Mouse (Mus musculus): ENCODE data around the gene Coa7. TPM values are rescaled to one million over a fixed set of nuclear protein-coding genes. Genes with fewer than 3 reads are reported as not detected.

The Coa7 gene
- polyA plus RNA-seq (2012; ENCODE audit: low replicate concordance) = 0.79 and 5.2 TPM in 2 replicates

DNA sequence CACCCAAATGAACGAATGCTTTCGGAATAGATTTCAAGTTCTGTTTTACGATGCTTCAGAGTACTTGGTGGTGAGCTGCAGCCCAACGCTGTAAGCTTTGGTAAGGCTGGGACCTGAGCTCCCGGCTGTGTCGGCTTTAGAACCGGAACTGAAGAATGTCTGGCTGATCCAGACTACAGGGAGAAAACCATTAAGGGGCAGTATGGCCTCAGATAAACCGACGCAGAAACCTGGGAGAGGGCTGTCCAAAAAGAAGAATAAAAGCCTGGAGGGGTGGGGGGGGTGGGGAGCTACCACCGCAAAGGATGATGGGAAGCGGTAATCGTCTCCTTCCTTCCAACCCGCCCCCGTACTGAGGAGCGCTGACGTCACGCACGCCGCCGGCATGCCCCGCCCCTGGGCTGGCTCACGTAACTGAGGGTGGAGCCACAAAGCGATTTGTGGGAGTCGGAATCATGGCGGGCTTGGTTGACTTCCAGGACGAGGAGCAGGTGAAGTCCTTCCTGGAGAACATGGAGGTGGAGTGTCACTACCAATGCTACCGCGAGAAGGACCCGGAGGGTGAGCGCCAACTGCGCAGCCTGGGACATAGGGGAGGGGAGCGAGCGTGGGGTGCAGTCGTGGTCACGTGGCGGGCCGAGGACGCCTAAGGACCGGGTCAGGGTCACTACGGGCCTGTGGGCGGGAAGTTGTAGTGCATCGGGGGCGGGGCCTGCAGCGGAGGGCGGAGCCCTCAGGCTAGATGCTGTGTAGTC, at the start of gene Coa7:
Gene Coa7 (plus strand): TSS at position 411 of the 755 bp plus-strand sequence.

DNA sequence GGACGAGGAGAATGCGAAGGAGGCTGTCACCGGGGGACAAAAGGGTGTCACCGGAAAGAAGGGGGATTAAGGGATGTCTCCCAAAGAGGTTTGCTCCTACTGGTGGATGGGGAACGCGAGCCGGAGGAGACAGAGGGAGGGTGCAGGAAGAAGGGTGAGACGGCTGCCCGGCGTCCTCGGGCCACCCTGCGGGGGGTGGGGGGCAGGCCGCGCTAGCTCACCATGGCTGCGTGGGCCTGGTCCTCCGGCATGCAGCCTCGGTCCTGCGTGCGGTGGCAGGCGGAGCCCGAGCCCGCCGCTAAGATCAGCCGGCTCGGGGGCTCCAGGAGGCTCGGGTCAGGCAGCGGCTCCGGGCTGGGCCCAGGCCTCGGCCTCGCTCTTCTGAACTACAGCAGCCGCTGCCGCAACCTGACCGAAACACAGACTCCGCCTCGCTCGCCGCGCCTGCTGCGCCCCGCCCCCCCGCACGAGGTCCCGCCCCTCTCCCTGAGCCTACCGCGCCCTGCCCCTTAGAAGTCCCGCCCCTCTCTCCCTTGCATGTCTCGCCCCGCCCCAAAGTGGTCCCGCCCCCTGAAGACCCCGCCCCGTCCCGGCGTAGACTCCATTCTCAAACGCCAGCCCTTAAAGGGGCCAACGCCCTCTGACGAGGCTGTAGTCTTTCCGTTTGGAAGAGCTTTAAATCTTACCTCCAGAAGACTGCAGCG, 27.1 kb upstream of the Coa7 start, which contains the start of gene Zyg11b:
Gene Zyg11b (minus strand): TSS at position 427 of the 704 bp plus-strand sequence.

DNA sequence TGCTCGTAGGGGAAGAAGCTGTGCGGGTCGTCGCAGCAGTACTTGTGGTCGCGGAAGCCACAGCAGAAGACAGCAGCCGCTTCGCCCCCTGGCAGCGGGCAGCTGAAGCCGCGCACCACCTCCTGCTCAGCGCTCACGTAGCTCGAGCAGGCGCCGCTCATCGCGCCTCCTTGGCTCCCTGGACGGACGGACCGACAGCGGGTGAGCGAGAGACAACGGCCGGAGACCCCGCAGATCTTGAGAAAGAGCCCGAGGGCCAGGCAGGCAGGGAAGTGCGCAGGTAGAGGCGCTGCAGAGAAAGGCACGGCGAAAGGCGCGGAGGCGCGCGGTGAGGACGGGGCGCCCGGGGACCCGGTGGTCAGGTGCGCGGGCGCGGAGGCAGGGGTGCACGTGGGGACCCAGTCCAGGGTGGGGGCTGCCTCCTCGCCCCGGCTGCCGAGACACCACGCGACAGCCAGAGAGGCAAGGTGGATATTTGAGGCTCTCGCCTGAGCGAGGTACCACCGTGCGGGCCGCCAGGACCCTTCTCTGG, 55.3 kb downstream of the Coa7 start, which contains the start of gene Shisal2a:
Gene Shisal2a (minus strand): TSS at position 167 of the 532 bp plus-strand sequence.

Other genes starting within 250 kb of the Coa7 start
- gene Podn, start 231.7 kb upstream of the Coa7 start, polyA plus RNA-seq (2012; ENCODE audit: low replicate concordance) = 0.09 and 0.16 TPM in 2 replicates
- 28.4 and 92.1 TPM in 2 replicates for gene Scp2, start 183.1 kb upstream of the Coa7 start, polyA plus RNA-seq (2012; ENCODE audit: low replicate concordance)
- gene Echdc2, start 162.7 kb upstream of the Coa7 start, polyA plus RNA-seq (2012; ENCODE audit: low replicate concordance) = 0.92 and 2.6 TPM in 2 replicates
- gene Zyg11a, start 110.1 kb upstream of the Coa7 start, polyA plus RNA-seq (2012; ENCODE audit: low replicate concordance) = not detected in 2 replicates
- gene Zyg11b, start 27.0 kb upstream of the Coa7 start, polyA plus RNA-seq (2012; ENCODE audit: low replicate concordance) = 4.1 and 5.0 TPM in 2 replicates
- not detected in 2 replicates for gene Shisal2a, start 55.2 kb downstream of the Coa7 start, polyA plus RNA-seq (2012; ENCODE audit: low replicate concordance)
- gene Gpx7, start 78.8 kb downstream of the Coa7 start, polyA plus RNA-seq (2012; ENCODE audit: low replicate concordance) = 0.89 and 1.7 TPM in 2 replicates
- 40.7 and 65.4 TPM in 2 replicates for gene Tut4, start 131.3 kb downstream of the Coa7 start, polyA plus RNA-seq (2012; ENCODE audit: low replicate concordance)

Data from hematopoietic multipotent progenitor cell, adult 10-12 weeks (in vitro differentiated cells).